14 mouse cellular contexts compared by ENCODE assay signal in the genomic region with DNA sequence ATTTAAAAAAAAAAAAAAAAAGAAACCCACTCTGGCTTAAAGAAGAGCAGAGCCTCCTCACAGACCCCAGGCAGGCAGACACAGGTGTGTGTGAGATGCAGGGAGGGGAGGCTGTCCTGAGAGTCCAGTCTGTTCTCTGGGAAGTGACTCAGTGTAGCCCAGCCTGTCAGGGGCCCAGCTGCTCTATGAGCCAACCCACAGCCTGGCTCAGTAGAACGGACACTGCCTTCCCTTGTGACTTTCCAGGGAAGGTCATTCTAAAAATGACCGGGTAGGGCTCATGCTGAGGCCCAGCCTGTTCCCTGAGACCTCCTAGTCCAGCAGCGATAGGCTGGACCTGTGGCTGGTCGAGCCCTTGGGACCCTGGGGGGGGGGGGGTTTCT.
DNase-seq lines count a peak whose midpoint lies in the region; ATAC-seq lines count a peak whose summit lies in the region.
"Had no signal": no experiment of that assay in that cellular context is flagged by ENCODE, and none has a peak within 500 bp of the region (broad histone marks: within the 10 kb centered on the region; RNA-seq: fewer than 3 reads in every experiment).

No protein-coding gene starts in this region.

- no peaks in the 10 kb centered on the region for H3K36me3 ChIP-seq in forebrain, embryonic 12.5 days (replicated peaks)
- no peaks in the 10 kb centered on the region for H3K36me3 ChIP-seq in forebrain, embryonic 16.5 days (ENCODE audit: control insufficient read depth, insufficient read depth)
- no peaks in the 10 kb centered on the region for H3K36me3 ChIP-seq in heart, embryonic 16.5 days (ENCODE audit: control insufficient read depth, insufficient read depth)
- H3K36me3 ChIP-seq in midbrain, embryonic 14.5 days (ENCODE audit: control insufficient read depth, insufficient read depth, low read length), result no peaks in the 10 kb centered on the region
- no peaks in the 10 kb centered on the region for H3K36me3 ChIP-seq in intestine, embryonic 16.5 days (ENCODE audit: control insufficient read depth, insufficient read depth, low read length)
- H3K36me3 ChIP-seq: limb, embryonic 15.5 days had no signal

- peak; percentile 63; the same call in 1 of the 2 replicates for ATAC-seq in forebrain, embryonic 12.5 days (ENCODE audit: low FRiP score)
- no peak for ATAC-seq in forebrain, embryonic 16.5 days
- ATAC-seq in heart, embryonic 16.5 days (replicated peaks; ENCODE audit: extremely low read depth, insufficient read depth, low FRiP score), result peak; percentile 78
- peak; percentile 57; the same call in 1 of the 2 replicates for ATAC-seq in midbrain, embryonic 14.5 days (ENCODE audit: low FRiP score, low TSS enrichment)
- ATAC-seq in intestine, embryonic 16.5 days, result no peak

- no peak overlapping the region for H3K4me3 ChIP-seq in forebrain, embryonic 12.5 days (replicated peaks)
- no peak overlapping the region for H3K4me3 ChIP-seq in forebrain, embryonic 16.5 days (replicated peaks; ENCODE audit: low read length)
- no peak overlapping the region for H3K4me3 ChIP-seq in heart, embryonic 16.5 days (ENCODE audit: low read length)
- no peak overlapping the region for H3K4me3 ChIP-seq in midbrain, embryonic 14.5 days (replicated peaks; ENCODE audit: low read depth, low read length)
- H3K4me3 ChIP-seq in intestine, embryonic 16.5 days (ENCODE audit: low read length), result no peak overlapping the region
- H3K4me3 ChIP-seq: left cerebral cortex, adult 2 months; limb, embryonic 15.5 days had no signal

- 37% methylated on average over 4 of the region's 4 CpGs for WGBS in forebrain, embryonic 12.5 days
- WGBS in forebrain, embryonic 16.5 days, result 46% methylated on average over 4 of the region's 4 CpGs
- WGBS in heart, embryonic 16.5 days, result 23% methylated on average over 4 of the region's 4 CpGs
- WGBS in midbrain, embryonic 14.5 days, result 23% methylated on average over 4 of the region's 4 CpGs
- 54% methylated on average over 4 of the region's 4 CpGs for WGBS in intestine, embryonic 16.5 days

- H3K4me1 ChIP-seq in forebrain, embryonic 12.5 days, result peaks cover 21% of the 10 kb centered on the region
- peaks cover 12% of the 10 kb centered on the region for H3K4me1 ChIP-seq in forebrain, embryonic 16.5 days (replicated peaks; ENCODE audit: control insufficient read depth, insufficient read depth, low read length)
- H3K4me1 ChIP-seq in heart, embryonic 16.5 days (ENCODE audit: control insufficient read depth, insufficient read depth, low read length), result peaks cover 10% of the 10 kb centered on the region; the same call in 1 of the 2 replicates
- peaks cover 24% of the 10 kb centered on the region for H3K4me1 ChIP-seq in midbrain, embryonic 14.5 days (ENCODE audit: control insufficient read depth, insufficient read depth, low read length)
- no peaks in the 10 kb centered on the region for H3K4me1 ChIP-seq in intestine, embryonic 16.5 days (ENCODE audit: control insufficient read depth, insufficient read depth, low read length)
- H3K4me1 ChIP-seq: limb, embryonic 15.5 days had no signal

- 0 out of 2 replicates have a peak, but pooled peaks cover 4% of the 10 kb centered on the region for H3K27me3 ChIP-seq in forebrain, embryonic 12.5 days
- H3K27me3 ChIP-seq in forebrain, embryonic 16.5 days (replicated peaks; ENCODE audit: control insufficient read depth, insufficient read depth, low read length), result 0 out of 2 replicates have a peak, but pooled peaks cover 2% of the 10 kb centered on the region
- no peaks in the 10 kb centered on the region for H3K27me3 ChIP-seq in heart, embryonic 16.5 days (ENCODE audit: control insufficient read depth, insufficient read depth, low read length)
- H3K27me3 ChIP-seq in midbrain, embryonic 14.5 days (ENCODE audit: control insufficient read depth, insufficient read depth, low read length), result peaks cover 4% of the 10 kb centered on the region; the same call in 1 of the 2 replicates
- no peaks in the 10 kb centered on the region for H3K27me3 ChIP-seq in intestine, embryonic 16.5 days (replicated peaks; ENCODE audit: control insufficient read depth, insufficient read depth, low read length)
- H3K27me3 ChIP-seq: limb, embryonic 15.5 days had no signal

- no peak overlapping the region for H3K9ac ChIP-seq in forebrain, embryonic 12.5 days
- H3K9ac ChIP-seq in forebrain, embryonic 16.5 days (replicated peaks; ENCODE audit: low read depth, low read length), result no peak overlapping the region
- H3K9ac ChIP-seq in heart, embryonic 16.5 days (ENCODE audit: low read length), result peak overlapping the region; percentile 35; the same call in 1 of the 2 replicates
- no peak overlapping the region for H3K9ac ChIP-seq in midbrain, embryonic 14.5 days (replicated peaks; ENCODE audit: low read length)
- H3K9ac ChIP-seq in intestine, embryonic 16.5 days (ENCODE audit: low read depth, low read length), result no peak overlapping the region
- H3K9ac ChIP-seq: limb, embryonic 15.5 days had no signal

- no peaks in the 10 kb centered on the region for H3K9me3 ChIP-seq in forebrain, embryonic 12.5 days
- H3K9me3 ChIP-seq in forebrain, embryonic 16.5 days (ENCODE audit: control insufficient read depth, low read length), result no peaks in the 10 kb centered on the region
- H3K9me3 ChIP-seq in heart, embryonic 16.5 days (replicated peaks; ENCODE audit: control insufficient read depth, low read length), result no peaks in the 10 kb centered on the region
- no peaks in the 10 kb centered on the region for H3K9me3 ChIP-seq in midbrain, embryonic 14.5 days (ENCODE audit: control insufficient read depth, low read length)
- H3K9me3 ChIP-seq in intestine, embryonic 16.5 days (ENCODE audit: control insufficient read depth, low read length), result no peaks in the 10 kb centered on the region
- H3K9me3 ChIP-seq: limb, embryonic 15.5 days had no signal

- peak; percentile 62 for DNase-seq in brain, adult 2 months (ENCODE audit: low read depth, low spot score)
- no peak for DNase-seq in midbrain, embryonic 14.5 days
- no peak for DNase-seq in kidney, adult 8-10 months
- DNase-seq in thymus, adult 18-20 months, result no peak
- DNase-seq: B cell, adult 2 months; kidney, postnatal 4 days; lung, postnatal 14 days; thymus, adult 2 months had no signal

- H3K4me2 ChIP-seq in forebrain, embryonic 12.5 days, result 0 out of 2 replicates have a peak overlapping the region, but pooled peaks have one; percentile 15
- H3K4me2 ChIP-seq in forebrain, embryonic 16.5 days (ENCODE audit: low read length), result no peak overlapping the region
- H3K4me2 ChIP-seq in heart, embryonic 16.5 days (ENCODE audit: low read depth, low read length), result 0 out of 2 replicates have a peak overlapping the region, but pooled peaks have one; percentile 6
- peak overlapping the region; percentile 29; the same call in 1 of the 2 replicates for H3K4me2 ChIP-seq in midbrain, embryonic 14.5 days (ENCODE audit: low read length)
- no peak overlapping the region for H3K4me2 ChIP-seq in intestine, embryonic 16.5 days (ENCODE audit: low read depth, low read length)
- H3K4me2 ChIP-seq: limb, embryonic 15.5 days had no signal

- 0 out of 2 replicates have a peak overlapping the region, but pooled peaks have one; percentile 53 for H3K27ac ChIP-seq in forebrain, embryonic 12.5 days
- H3K27ac ChIP-seq in forebrain, embryonic 16.5 days (ENCODE audit: low read length), result no peak overlapping the region
- H3K27ac ChIP-seq in heart, embryonic 16.5 days (ENCODE audit: low read length), result peak overlapping the region; percentile 79
- H3K27ac ChIP-seq in midbrain, embryonic 14.5 days (replicated peaks; ENCODE audit: low read depth, low read length), result peak overlapping the region; percentile 73
- H3K27ac ChIP-seq in intestine, embryonic 16.5 days (ENCODE audit: low read length), result no peak overlapping the region
- H3K27ac ChIP-seq: left cerebral cortex, adult 2 months; limb, embryonic 15.5 days had no signal

Comparison
In these comparisons a context has a peak if more than half of its experiments do, and no peak if none do; other contexts are left out.
1. ATAC-seq: peak in forebrain, embryonic 12.5 days (single experiment), heart, embryonic 16.5 days (single experiment) and midbrain, embryonic 14.5 days (single experiment); none in forebrain, embryonic 16.5 days (single experiment) and intestine, embryonic 16.5 days (single experiment).
2. H3K27ac ChIP-seq: peak in forebrain, embryonic 12.5 days (single experiment), heart, embryonic 16.5 days (single experiment) and midbrain, embryonic 14.5 days (single experiment); none in forebrain, embryonic 16.5 days (single experiment) and intestine, embryonic 16.5 days (single experiment).
3. H3K4me2 ChIP-seq: peak in forebrain, embryonic 12.5 days (single experiment), heart, embryonic 16.5 days (single experiment) and midbrain, embryonic 14.5 days (single experiment); none in forebrain, embryonic 16.5 days (single experiment) and intestine, embryonic 16.5 days (single experiment).